Mouse (Mus musculus): Measurements from ENCODE around the gene Adgrl2.

GRCm38 (mm10) chr3:148956887-148957286 lies 33.5 kb downstream of the Adgrl2 start:
- TF ChIP-seq CTCF (IDR thresholded peaks at IDR 0.05; ENCODE audit: borderline replicate concordance, insufficient read depth, low read length) (no peak), POLR2A (IDR thresholded peaks at IDR 0.05; ENCODE audit: low read depth, low read length) (no peak)

Data from embryonic fibroblast, embryonic 13.5 days (primary cell).